Mouse (Mus musculus): ENCODE results near the gene Lcn4.
"Not testable (repeated sequence)": the region's sequence is repeated elsewhere in the genome, so short reads cannot be mapped to it uniquely, and the experiment has no call there.

Lcn4 gene

GRCm38 (mm10) chr2:26671182-26671581 lies at the start of gene Lcn4:
Lcn4 (minus strand) TSS chr2:26671282.
- in situ Hi-C loops (cut with MboI, MseI), result no loop called here

DNA sequence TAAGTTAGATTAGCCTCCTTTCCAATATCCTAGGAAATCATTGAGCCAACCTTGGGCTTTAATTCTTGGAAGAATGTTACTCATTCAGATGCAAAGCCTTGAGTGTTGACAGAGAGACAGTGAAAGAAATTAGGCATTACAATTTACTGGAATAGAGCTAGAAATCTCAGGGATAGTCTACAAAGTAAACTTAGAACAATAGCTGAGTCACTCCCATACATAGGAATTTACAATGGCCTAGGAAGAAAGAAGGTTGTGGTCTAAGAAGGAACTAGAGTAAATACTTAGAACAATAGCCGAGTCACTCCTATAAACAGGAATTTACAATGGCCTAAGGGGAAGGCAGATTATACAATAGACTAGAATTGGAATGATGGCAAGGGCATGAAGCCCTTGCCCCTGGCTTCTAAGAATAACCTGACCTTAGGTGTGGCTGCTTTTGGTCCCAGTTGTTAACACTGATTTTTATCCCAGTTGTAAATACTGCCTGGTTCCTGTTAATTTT lies 15.1 kb upstream of the Lcn4 start:
- in situ Hi-C loops (cut with MboI, MseI), result no loop called here

DNA sequence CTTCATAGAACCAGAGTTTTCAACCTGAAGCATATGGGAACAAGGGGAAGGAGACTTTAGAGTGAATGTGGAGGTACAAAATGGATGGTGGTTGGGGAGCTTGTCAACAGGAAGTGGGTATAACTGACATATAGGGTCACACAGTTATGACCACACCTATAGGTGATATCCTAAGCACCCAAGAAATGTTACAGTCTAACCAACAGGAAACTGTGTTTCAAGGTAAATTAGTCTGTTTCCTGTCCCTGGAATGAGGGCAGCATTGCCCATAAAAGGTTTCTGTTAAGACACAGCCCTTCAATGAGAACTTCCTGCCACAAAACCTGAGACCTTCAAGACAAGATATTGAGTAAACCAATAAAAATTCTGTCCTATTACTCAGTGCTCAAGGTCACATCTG lies 2.3 kb downstream of the Lcn4 start:
- in situ Hi-C loops (cut with MboI, MseI), result no loop called here

GRCm38 (mm10) chr2:26663551-26663950 lies 7.5 kb downstream of the Lcn4 start:
- in situ Hi-C loops (cut with MboI, MseI), result not testable (repeated sequence)

DNA sequence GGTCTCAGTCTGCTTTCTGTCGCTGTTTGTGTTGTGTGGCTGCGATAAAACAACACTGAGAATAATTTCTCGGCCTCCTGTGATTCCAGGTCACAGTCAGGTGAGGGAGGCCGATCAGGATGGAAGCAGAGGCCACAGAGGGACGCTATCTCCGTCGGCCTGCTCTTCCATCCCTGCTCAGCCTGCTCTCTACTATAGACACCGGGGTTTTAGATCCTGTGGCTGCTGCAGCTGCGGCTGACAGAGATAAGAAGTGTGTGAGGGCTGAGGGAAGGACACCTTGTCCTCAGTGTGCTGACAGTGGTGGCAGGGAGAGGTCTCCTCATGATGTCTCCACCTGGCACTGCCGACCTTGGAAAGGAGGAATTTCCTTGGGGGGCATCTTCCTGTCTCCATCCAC lies 8.0 kb downstream of the Lcn4 start:
- in situ Hi-C loops (cut with MboI, MseI), result no loop called here

- in situ Hi-C loops (cut with MboI, MseI), result no loop called here
Observed at GRCm38 (mm10) chr2:26662509-26662882, 8.6 kb downstream of the Lcn4 start.

GRCm38 (mm10) chr2:26661768-26662508 lies 9.1 kb downstream of the Lcn4 start:
- in situ Hi-C loops (cut with MboI, MseI), result no loop called here

DNA sequence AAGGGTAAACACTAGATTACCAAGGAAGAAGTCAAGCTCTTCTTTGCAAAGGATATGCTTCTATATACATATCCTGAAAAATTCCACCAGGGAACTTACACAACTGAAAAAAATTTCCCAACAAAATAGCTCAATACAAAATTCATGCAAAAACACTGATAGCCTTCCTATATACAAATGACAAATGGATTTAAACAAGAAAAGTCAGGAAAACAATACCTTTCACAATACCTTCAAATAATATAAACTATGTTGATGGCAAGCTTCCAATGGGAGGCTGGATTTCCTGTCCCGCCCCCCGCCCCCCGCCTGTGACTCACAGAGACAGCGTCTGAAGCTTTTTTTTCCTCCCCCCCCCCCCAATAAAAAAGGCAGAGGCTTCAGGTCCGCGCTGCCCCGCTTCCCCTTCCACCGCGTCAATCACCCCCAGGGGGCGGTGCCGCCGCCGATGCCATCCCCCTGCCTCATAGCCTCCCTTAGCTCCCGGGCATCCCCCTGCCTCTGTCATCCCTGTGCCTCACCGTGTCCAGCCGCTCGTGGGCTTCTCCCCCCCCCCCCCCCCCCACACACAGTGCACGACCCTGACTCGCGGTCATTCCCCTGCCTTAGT lies 9.8 kb downstream of the Lcn4 start:
- in situ Hi-C loops (cut with MboI, MseI), result no loop called here

GRCm38 (mm10) chr2:26657426-26657825 lies 13.7 kb downstream of the Lcn4 start:
- in situ Hi-C loops (cut with MboI, MseI), result no loop called here

- in situ Hi-C loops (cut with MboI, MseI), result loop anchor here (5.0 kb wide), 1 partner anchor 238 kb away; no protein-coding TSS in a partner anchor
Observed at GRCm38 (mm10) chr2:26654687-26655086, 16.4 kb downstream of the Lcn4 start.

GRCm38 (mm10) chr2:26646643-26647293 lies 24.3 kb downstream of the Lcn4 start:
- in situ Hi-C loops (cut with MboI, MseI), result no loop called here

DNA sequence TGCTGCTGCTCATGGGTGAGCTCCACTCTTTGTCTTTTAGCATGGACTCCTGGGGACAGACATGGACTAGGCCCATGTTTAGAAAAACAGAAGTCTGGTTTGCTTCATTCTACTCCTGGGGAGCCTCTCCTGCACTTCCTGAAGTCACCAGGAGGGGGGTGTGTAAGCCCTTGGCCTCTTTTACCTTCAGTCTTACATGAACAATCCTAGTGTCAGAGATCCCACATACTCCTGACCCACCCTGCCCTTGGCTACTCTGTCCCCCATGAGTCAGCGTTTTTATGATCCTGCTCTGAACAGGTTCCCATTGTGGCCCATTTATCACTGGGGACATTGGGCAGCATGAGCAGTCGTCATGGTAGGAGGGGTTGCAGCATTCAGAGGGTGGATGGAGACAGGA lies 27.1 kb downstream of the Lcn4 start:
- in situ Hi-C loops (cut with MboI, MseI), result loop anchor here (5.0 kb wide), 1 partner anchor 388 kb away; no protein-coding TSS in a partner anchor

DNA sequence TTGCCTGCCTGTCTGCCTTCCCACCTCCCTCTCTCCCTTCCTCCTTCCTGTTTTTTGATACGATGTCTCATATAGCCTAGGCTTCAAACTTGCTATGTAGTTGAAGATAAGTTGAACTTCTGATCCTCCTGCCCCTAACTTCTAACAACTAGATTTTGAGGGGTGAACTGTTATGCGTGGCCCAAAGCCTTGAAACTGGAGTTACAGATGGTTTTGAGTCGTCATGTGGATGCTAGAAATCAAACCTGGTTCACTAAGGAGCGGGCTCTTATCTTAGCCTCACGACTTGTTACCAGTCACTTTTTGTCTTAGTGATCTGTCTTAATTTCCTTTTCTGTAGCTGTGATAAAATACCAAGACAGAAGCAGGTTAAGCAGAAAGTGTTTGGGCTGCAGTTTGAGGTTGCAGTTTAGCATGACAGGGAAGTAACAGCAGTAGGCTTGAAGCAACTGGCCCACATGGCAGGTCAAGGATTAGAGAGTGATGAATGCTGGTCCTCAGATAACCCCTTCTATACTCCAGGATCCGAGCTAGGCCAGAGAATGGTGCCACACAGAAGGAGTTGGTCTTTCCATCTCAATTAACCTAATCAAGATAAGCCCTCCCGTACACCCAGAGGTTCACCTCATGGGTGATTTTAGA lies 30.0 kb downstream of the Lcn4 start:
- in situ Hi-C loops (cut with MboI, MseI), result loop anchor here (5.0 kb wide), 1 partner anchor 391 kb away; no protein-coding TSS in a partner anchor

DNA sequence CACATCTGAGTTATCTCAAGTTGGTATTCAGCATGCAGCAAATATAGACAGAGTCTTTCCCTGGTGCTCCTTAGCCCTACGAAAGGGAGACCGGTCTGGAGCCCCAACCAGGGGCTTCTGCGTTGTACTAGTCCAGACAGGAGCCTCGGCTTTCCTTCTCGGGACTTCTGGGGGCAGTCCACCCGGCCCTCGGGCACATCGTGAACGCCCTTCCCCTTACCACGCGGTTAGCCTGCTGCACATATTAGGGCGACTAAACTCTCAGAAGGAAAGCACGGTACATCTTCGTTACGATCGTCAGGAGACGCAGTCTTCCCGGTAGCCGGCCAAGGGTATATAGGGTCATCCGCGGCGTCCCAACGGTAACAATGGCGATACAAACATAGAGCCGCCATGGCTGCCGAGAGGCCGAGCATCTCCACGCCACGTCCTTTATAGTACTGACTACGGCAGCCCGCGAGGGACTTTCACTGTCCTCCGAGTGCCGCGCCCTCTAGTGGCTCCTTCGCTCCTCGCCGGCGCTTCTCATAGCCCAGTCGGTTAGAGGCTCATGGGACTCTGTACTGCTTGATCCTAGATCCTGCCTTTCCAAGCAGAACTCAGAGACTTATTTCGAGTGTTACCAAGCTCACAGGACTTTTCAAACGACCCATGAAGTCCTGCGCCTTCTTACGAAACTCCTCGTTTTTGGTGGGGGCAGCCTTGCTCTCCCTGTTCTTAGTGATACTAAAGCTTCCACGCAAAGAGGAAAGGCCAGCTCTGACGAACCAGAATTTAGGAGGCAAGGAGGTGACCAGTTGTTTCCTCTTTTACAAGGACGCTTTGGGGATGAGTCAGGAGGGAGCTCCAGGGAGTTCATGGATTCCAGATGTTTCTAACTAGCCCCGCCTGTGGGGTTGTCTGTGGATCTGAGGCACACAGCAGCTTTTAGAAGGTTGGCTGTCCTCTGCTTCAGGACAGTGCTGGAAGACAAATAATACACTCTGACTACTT lies 30.9 kb downstream of the Lcn4 start:
- in situ Hi-C loops (cut with MboI, MseI), result loop anchor here (5.0 kb wide), 1 partner anchor 392 kb away; no protein-coding TSS in a partner anchor

DNA sequence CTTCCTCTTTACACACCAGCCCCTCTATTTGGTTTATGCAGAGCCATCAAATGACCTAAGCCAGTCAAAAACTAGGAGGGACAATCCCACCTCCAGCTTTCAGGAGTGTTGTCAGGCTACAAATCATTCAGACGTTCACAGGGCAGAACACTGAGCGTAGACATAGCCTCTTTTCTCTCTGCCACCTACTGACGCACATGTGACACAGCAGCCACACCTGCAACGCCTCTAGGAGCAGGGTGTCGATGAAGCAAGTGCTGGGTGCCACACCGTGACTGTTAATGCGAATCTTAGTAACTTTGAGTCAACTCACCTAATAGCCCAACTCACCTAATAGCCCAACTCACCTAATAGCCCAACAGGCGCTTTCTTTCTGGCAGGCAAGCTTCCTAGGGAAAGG lies 32.0 kb downstream of the Lcn4 start:
- in situ Hi-C loops (cut with MboI, MseI), result no loop called here

DNA sequence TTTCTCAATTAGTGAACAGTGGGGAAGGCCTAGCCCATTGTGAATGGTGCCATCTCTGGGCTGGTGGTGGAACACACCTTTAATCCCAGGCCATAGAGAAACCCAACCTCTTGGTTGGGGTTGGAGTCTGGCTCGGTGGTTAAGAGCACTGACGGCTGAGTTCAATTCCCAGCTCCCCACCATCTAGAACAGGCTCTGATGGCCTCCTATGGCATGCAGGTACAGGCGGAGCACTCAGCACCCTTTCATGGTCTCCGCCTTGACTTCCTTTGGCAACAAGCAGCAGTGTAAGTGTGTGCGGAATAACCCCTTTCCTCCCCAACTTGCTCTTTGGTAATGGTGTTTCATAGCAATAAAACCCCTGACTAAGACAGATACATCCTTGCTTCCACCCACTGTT lies 32.5 kb downstream of the Lcn4 start:
- in situ Hi-C loops (cut with MboI, MseI), result no loop called here

DNA sequence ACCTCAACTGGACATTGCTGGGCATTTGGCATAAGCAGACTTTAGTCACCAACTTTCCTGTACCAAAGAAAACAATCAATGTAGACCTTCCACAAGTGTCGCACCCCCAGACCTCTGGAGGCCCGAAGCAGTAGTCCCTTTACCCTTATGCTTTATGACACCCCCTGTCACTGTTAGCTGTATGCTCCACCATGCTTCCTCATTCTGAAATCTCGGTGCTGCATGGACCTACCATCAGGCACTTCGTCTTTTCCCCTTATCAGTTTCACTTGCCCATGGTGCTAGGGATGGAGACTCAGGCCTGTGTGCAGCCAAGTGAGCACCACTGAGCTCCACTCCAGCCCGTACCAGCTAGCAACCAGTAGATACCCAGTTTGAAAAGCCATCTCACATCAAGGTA lies 33.0 kb downstream of the Lcn4 start:
- in situ Hi-C loops (cut with MboI, MseI), result no loop called here

DNA sequence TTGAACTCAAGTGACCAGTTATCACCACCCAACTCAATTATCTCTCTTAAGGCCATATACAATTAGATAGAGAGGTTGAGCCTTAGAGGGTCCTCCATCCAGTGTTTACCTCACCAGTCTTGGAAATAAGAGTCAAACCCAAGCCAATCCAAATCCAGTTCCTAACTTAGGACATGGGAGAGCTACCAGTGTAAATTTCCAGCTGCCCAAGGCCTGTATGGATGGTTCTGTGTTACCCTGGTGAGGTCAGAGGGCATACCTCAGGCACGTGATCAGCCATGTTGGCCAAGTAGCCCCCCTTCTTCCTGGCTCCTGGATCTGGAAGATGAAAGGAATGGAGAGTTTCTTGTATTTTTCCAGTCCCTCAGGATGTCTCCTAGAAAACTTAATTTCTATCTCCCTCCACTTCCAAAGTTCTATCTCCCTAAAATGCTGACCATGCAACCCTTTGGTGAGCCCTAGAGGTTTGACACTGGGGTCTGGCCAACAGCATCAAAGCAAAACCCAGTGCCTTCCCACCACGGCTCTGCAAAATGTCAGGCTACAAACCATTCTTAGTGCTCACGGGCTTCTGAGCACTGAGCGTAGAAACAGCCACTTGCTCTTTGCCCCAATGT lies 33.7 kb downstream of the Lcn4 start:
- in situ Hi-C loops (cut with MboI, MseI), result no loop called here

GRCm38 (mm10) chr2:26636325-26636635 lies 34.8 kb downstream of the Lcn4 start:
- in situ Hi-C loops (cut with MboI, MseI), result no loop called here

DNA sequence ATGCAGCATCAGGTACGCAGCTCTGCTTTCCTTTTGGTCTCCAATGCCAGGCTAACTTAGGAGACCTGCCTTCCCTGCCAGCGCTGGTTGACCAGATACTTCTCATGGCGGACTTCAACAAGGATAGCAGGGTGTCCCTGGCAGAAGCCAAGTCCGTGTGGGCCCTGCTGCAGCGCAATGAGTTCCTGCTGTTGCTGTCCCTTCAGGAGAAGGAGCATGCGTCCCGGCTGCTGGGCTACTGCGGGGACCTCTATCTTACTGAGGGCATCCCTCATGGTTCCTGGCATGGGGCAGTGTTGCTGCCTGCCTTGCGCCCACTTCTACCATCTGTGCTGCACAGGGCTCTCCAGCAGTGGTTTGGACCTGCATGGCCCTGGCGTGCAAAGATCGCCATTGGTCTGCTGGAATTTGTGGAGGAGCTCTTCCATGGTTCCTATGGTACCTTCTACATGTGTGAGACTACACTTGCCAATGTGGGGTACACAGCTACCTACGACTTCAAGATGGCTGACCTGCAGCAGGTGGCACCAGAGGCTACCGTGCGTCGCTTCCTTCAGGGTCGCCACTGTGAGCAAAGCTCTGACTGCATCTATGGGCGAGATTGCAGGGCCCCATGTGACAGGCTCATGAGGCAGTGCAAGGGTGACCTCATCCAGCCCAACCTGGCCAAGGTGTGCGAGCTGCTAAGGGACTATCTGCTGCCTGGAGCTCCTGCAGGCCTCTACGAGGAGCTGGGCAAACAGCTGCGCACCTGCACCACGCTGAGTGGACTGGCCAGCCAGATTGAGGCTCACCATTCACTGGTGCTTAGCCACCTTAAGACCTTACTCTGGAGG lies 35.4 kb downstream of the Lcn4 start:
- in situ Hi-C loops (cut with MboI, MseI), result no loop called here

Data from T-helper 1 cell (primary cell).